Mouse (Mus musculus) midbrain, embryonic 12.5 days (tissue): ENCODE measurements around the gene Myo16. TPM values are rescaled to one million over a fixed set of nuclear protein-coding genes. Genes with fewer than 3 reads are reported as not detected.

Source experiments
- ATAC-seq: fragments of 200-750 bp; cut with Nextera tagmentation; 2 replicates; pipeline ENCODE4 v1.8.0; 2017; ENCODE audit warnings: low read depth, moderate TSS enrichment, moderate library complexity; ENCODE audit not compliant: low FRiP score
- H3K27ac ChIP-seq: fragments of 300-500 bp; sonication (generic); replicated peaks from 2 replicates; pipeline ENCODE4 v1.5.1; 2016; ENCODE audit warnings: mild to moderate bottlenecking
- H3K27me3 ChIP-seq: fragments of 300-500 bp; sonication (generic); 2 replicates; pipeline ENCODE4 v1.6.1; 2016; ENCODE audit warnings: mild to moderate bottlenecking
- H3K36me3 ChIP-seq: fragments of 300-500 bp; sonication (generic); 2 replicates; pipeline ENCODE4 v1.6.1; 2016
- H3K4me1 ChIP-seq: fragments of 300-500 bp; sonication (generic); 2 replicates; pipeline ENCODE4 v1.6.1; 2016
- H3K4me2 ChIP-seq: fragments of 300-500 bp; sonication (generic); replicated peaks from 2 replicates; pipeline ENCODE4 v1.6.1; 2016; ENCODE audit warnings: mild to moderate bottlenecking, moderate library complexity
- H3K4me3 ChIP-seq: fragments of 300-500 bp; sonication (generic); 2 replicates; pipeline ENCODE4 v1.5.1; 2016; ENCODE audit warnings: mild to moderate bottlenecking
- H3K9ac ChIP-seq: fragments of 300-500 bp; sonication (generic); replicated peaks from 2 replicates; pipeline ENCODE4 v1.6.1; 2016; ENCODE audit warnings: mild to moderate bottlenecking, moderate library complexity
- H3K9me3 ChIP-seq: fragments of 300-500 bp; sonication (generic); 2 replicates; pipeline ENCODE4 v1.6.1; 2016; ENCODE audit warnings: mild to moderate bottlenecking
- WGBS: fragments of 180-500 bp; shearing (Covaris S2); methylation state at CpG from one replicate; pipeline ENCODE4 v1.1.7; 2016; 5-methylcytosine and 5-hydroxymethylcytosine counted together
- polyA plus RNA-seq: library from polyadenylated mRNA; unstranded; fragments of >200 nt; fragmentation: Nextera tagmentation; extraction: Ambion mirVana; gene quantifications from 2 replicates; pipeline ENCODE4 v1.2.1, GENCODE M21; 2016

Gene Myo16
- polyA plus RNA-seq, 1 experiment from 2014 or later: 4.0 TPM

DNA sequence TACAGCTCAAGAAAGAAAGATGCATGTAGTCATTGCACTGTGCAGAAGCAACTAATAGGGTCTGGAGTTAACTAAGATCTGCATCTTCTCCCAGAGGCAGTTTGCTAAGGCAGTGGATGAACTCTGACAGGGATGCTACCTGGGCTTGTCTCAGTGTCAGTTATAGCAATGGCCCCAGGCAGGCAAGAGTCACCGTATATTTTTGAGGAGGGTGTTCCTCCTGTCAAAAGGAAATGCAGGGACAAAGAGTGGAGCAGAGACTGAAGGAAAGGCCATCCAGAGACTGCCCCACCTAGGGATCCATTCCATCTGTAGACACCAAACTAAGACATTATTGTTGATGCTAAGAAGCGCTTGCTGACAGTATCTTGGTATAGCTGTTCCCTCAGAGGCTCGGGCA lies 7.4 kb downstream of the Myo16 start:
- Histone ChIP-seq H3K9me3 (no peaks in the 10 kb centered on the region), H3K27ac (no peak overlapping the region), H3K4me3 (no peak overlapping the region), H3K36me3 (no peaks in the 10 kb centered on the region), H3K27me3 (no peaks in the 10 kb centered on the region), H3K9ac (no peak overlapping the region), H3K4me2 (no peak overlapping the region), H3K4me1 (no peaks in the 10 kb centered on the region)
- ATAC-seq: no peak
- WGBS: 90% methylated on average over 3 of the region's 3 CpGs

DNA sequence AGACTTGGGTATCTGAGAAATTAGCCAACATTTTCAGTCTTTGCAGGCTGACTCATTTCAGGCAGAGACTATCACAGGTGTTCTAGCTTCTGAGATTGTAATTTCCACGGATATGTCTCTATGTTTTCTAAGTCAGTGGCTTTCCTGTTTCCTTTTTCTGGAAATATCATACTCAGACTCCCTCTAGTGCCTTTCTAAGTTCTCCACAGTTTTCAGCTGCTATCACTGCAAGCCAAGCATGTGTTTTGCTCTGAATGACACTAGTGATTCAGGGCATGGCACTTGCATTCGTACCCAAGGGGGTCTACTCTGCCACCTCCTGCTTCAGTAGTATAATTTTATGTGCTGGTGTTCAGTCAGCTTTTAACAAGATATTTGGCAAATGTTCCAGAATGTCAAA lies 11.2 kb downstream of the Myo16 start:
- Histone ChIP-seq H3K4me1 (no peaks in the 10 kb centered on the region), H3K36me3 (no peaks in the 10 kb centered on the region), H3K4me2 (no peak overlapping the region), H3K9ac (no peak overlapping the region), H3K27ac (no peak overlapping the region), H3K4me3 (no peak overlapping the region), H3K9me3 (no peaks in the 10 kb centered on the region), H3K27me3 (no peaks in the 10 kb centered on the region)
- no peak for ATAC-seq
- WGBS: 86% methylated on average over 2 of the region's 2 CpGs

DNA sequence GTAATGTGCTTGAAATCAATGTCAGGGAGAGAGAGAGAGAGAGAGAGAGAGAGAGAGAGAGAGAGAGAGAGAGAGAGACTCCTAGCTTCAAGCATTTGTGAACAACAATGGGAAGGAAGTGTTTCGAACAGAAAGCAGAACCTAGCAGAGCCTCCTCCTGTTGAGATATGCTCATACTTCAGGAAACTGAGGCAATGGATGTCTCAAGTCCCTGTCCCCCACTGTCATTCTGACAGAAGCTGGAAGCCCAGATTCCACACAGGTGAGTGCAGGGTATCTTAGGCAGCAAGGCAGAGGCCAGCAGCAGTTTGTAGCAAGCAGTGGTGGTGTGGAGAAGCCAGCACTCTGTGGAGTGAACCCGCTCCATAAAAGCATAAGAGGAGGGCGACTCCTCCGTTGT lies 14.6 kb downstream of the Myo16 start:
- Histone ChIP-seq H3K9me3 (no peaks in the 10 kb centered on the region), H3K27me3 (no peaks in the 10 kb centered on the region), H3K27ac (no peak overlapping the region), H3K4me2 (no peak overlapping the region), H3K4me3 (no peak overlapping the region), H3K4me1 (peaks cover 9% of the 10 kb centered on the region), H3K36me3 (no peaks in the 10 kb centered on the region), H3K9ac (no peak overlapping the region)
- ATAC-seq: no peak
- WGBS: 86% methylated on average over 4 of the region's 4 CpGs

DNA sequence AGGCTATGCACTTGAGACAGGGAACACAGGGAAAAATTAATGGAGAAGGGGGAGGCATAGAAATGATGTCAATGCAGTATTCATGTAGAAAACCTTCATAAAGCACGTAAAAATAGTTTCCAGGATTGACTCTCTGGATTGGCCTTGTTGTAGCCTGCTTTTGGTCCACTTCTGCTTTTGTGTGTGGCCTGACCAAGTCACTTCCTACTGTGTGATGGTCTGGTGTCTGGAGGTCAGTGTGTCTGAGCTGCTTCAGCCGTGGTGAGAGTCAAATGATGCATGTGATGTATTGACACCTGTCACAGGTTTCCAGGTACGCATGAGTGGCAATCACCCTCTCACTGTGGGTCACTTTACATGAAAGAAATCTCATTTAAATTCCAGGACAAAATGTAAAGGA lies 16.2 kb downstream of the Myo16 start:
- Histone ChIP-seq H3K9me3 (no peaks in the 10 kb centered on the region), H3K9ac (no peak overlapping the region), H3K4me1 (peaks cover 25% of the 10 kb centered on the region), H3K27ac (no peak overlapping the region), H3K27me3 (no peaks in the 10 kb centered on the region), H3K4me3 (no peak overlapping the region), H3K36me3 (no peaks in the 10 kb centered on the region), H3K4me2 (no peak overlapping the region)
- 74% methylated on average over 3 of the region's 3 CpGs for WGBS
- no peak for ATAC-seq

DNA sequence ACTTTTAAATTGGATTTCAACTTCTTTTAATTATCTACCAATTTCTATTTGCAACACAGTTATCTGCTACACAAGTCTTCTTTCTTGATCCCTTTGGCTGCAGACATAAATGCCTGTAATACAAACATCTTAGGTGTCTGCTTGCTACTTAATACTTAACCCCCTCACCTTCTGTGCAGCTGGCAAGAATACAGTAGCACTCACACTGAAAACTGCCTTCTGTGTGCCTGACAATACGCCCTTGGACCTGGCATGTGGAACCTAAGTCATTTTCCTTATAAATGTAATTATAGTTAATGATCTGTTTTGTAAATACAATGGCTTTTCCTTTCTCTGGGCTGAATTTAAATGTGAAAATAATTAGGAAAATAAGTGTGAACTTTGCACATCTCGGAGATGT lies 17.6 kb downstream of the Myo16 start:
- WGBS: 61% methylated on average over 2 of the region's 2 CpGs
- Histone ChIP-seq H3K4me3 (no peak overlapping the region), H3K9me3 (no peaks in the 10 kb centered on the region), H3K36me3 (no peaks in the 10 kb centered on the region), H3K27me3 (no peaks in the 10 kb centered on the region), H3K4me2 (no peak overlapping the region), H3K27ac (no peak overlapping the region), H3K4me1 (peaks cover 37% of the 10 kb centered on the region), H3K9ac (no peak overlapping the region)
- ATAC-seq: no peak

DNA sequence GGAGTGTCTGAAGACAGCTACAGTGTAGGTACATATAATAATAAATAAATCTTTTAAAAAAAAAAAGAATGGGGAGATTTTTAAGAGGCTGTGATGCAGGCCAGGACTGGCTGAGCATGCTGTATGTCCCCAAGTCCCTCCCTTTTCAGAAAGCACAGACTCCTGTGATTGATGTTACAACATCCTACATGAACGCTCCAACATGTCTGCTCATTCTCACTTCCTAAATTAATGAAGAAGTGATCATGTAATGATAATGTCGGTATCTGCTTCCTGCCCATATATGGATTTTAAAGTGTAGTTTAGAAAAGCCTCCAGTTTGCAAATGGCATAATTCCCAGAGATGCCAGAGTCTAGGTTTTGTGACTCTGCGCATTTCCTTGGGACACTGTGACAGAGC lies 18.6 kb downstream of the Myo16 start:
- 95% methylated on average over 3 of the region's 3 CpGs for WGBS
- Histone ChIP-seq H3K36me3 (no peaks in the 10 kb centered on the region), H3K4me1 (peaks cover 41% of the 10 kb centered on the region), H3K27me3 (no peaks in the 10 kb centered on the region), H3K9ac (no peak overlapping the region), H3K27ac (no peak overlapping the region; the same call in 1 of the 2 replicates), H3K4me3 (no peak overlapping the region), H3K9me3 (no peaks in the 10 kb centered on the region), H3K4me2 (no peak overlapping the region)
- no peak for ATAC-seq

DNA sequence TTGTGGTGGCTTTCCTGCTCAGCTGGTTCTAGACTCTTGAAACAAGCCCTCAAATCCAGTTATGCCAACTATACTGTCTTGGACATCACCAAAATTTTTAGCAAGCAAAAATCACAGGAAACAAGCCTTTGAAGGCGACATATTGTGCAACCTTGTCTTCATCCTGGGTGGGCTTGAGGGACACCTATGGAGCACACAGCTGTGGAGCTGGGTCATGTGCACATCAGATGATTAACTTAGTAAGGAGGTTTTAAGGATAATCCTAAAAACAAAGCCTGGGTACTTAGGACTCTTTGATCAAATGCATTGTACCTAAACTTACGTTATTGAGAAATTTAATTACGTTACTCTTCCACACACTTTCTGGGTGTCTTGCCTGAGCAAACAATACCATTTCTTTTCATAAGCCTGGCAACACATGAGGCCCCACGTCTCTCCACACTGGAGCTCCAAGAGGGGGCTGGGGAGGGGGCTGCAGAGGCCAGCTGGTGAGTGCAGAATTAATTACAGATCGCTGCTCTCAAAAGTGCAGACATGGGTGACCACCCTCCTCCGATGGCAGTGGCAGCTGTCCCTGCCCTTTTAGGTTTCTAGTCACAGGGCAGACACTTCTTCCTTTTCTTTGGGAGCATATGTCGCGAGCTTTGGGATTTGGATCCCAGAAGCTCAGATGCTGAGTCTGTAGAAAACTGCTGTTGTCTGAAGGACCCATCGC lies 19.5 kb downstream of the Myo16 start:
- H3K27ac ChIP-seq: peak overlapping the region; percentile 44
- no peaks in the 10 kb centered on the region for H3K9me3 ChIP-seq
- 29% methylated on average over 9 of the region's 9 CpGs for WGBS
- peaks cover 41% of the 10 kb centered on the region for H3K4me1 ChIP-seq
- H3K4me2 ChIP-seq: no peak overlapping the region
- H3K36me3 ChIP-seq: no peaks in the 10 kb centered on the region
- H3K4me3 ChIP-seq: no peak overlapping the region
- ATAC-seq: peak; percentile 88
- H3K27me3 ChIP-seq: no peaks in the 10 kb centered on the region
- H3K9ac ChIP-seq: no peak overlapping the region

DNA sequence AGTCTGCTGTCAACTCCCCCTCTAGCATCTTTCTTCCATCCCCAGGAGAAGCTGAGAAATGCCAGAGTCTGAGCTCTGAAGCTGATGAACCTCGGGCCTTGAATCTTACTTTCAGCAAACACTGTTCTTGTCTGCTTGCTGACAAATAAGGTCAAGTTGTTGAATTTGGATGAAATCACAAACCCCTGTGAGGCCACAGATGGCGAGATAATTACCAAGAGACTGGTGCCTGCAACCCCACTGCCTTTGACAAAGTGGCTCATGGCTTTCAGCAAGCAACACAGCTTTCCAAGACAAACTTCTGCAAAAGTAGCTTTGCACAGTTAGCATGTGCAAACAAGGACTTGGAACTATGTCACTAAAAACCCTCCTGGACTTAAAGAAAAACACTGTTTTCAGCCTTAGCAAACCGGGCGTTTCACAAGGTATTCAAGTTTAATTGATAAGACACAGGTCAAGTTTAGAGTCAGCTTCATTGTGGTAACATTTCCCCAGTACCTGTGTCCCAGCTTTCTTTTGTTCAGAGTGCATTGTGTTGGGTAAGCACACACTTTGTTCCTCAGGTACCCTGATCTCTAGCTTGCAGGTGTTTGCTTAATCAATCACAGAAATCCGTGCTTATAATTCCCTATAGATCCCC lies 20.6 kb downstream of the Myo16 start:
- Histone ChIP-seq H3K9me3 (no peaks in the 10 kb centered on the region), H3K4me1 (peaks cover 41% of the 10 kb centered on the region), H3K4me2 (no peak overlapping the region), H3K27me3 (no peaks in the 10 kb centered on the region), H3K27ac (peak overlapping the region; percentile 44), H3K36me3 (no peaks in the 10 kb centered on the region), H3K4me3 (no peak overlapping the region), H3K9ac (no peak overlapping the region)
- no peak for ATAC-seq
- 59% methylated on average over 5 of the region's 5 CpGs for WGBS

DNA sequence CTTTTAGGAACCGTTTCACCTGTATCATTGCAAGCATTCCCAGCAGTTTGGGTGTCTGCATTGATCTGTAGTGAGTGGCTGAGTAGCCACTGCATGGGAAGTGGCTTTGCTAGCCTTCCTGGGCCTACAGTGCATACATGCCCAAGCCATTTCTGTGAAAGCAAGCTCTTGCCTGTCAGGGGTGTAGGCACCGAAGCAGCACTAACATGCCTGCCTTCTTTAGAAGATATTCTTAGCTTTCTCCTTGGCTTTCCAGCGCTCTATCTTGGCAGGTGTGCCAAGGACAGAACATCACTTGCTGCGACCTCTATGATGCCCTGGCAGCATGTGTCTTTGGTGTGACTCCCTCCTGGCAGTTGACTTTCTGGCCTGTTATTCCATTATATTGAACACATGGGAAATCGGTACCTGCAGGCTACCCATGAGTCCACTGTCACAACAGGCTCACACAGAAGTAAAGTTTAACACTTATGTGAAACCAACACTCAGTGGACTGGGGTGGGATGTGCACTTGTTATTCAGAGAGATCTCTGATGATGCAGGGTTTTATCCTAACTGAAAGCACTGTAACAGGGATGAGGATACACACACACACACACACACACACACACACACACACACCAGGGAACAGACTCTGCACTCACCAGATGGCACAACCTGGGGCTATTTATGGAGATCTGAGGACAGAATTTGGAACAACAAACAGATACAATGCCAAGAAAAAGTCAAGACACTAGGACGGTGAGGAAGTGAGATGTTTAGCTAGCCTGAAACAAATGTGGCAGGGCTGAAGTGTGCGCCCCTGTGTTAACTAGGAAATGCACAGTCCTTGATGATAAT lies 21.4 kb downstream of the Myo16 start:
- Histone ChIP-seq H3K4me3 (no peak overlapping the region), H3K27me3 (no peaks in the 10 kb centered on the region), H3K27ac (peak overlapping the region; percentile 43; the same call in 1 of the 2 replicates), H3K9me3 (no peaks in the 10 kb centered on the region), H3K4me1 (peaks cover 41% of the 10 kb centered on the region), H3K36me3 (no peaks in the 10 kb centered on the region), H3K4me2 (no peak overlapping the region), H3K9ac (no peak overlapping the region)
- ATAC-seq: no peak
- WGBS: 83% methylated on average over 7 of the region's 7 CpGs

DNA sequence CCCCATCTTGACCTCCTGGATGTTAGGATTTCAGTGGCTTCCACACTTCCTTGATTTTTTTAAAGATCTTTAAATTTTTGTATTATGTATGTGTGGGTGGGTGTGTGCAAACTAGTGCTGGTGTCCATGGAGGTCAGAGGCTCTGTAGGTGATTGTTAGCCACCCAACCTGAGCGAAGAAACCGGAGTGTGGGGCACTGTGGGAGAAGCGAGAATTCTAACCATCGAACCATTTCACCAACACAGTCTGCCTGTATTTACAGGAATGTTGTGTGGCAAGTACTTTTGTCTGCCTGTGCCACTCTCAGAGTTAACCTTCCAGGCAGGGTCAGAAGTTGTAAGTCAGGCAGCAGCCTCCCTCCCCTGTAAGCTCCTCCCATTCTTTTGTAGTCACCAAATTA lies 22.3 kb downstream of the Myo16 start:
- WGBS: 74% methylated on average over 4 of the region's 4 CpGs
- no peak overlapping the region for H3K9ac ChIP-seq
- H3K9me3 ChIP-seq: no peaks in the 10 kb centered on the region
- no peak overlapping the region for H3K27ac ChIP-seq
- no peaks in the 10 kb centered on the region for H3K36me3 ChIP-seq
- ATAC-seq: no peak
- H3K4me3 ChIP-seq: no peak overlapping the region
- H3K4me2 ChIP-seq: no peak overlapping the region
- peaks cover 41% of the 10 kb centered on the region for H3K4me1 ChIP-seq
- no peaks in the 10 kb centered on the region for H3K27me3 ChIP-seq

DNA sequence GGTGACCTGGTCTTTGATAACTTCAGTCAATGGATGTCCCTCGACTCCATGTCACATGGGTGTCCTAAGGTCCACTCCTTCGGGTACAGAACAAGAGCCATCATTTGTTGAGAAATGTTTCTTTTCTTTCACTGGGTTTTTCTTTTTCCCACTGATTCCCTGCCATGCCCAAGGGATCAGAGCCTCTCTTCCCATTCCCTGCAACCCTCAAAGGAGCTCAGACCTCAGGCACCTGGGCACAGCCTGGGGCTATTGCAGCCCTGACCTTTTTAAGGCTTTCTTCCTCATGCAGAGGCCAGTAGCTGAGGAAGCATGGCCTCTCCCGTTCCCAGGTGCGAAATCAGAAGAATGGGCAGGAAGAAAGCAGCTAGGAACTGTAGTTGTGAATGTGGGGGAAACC lies 23.4 kb downstream of the Myo16 start:
- no peak for ATAC-seq
- 58% methylated on average over 4 of the region's 4 CpGs for WGBS
- Histone ChIP-seq H3K4me1 (peaks cover 41% of the 10 kb centered on the region), H3K36me3 (no peaks in the 10 kb centered on the region), H3K27ac (0 out of 2 replicates have a peak overlapping the region, but pooled peaks have one; percentile 20), H3K9me3 (no peaks in the 10 kb centered on the region), H3K27me3 (no peaks in the 10 kb centered on the region), H3K4me2 (no peak overlapping the region), H3K4me3 (no peak overlapping the region), H3K9ac (no peak overlapping the region)

DNA sequence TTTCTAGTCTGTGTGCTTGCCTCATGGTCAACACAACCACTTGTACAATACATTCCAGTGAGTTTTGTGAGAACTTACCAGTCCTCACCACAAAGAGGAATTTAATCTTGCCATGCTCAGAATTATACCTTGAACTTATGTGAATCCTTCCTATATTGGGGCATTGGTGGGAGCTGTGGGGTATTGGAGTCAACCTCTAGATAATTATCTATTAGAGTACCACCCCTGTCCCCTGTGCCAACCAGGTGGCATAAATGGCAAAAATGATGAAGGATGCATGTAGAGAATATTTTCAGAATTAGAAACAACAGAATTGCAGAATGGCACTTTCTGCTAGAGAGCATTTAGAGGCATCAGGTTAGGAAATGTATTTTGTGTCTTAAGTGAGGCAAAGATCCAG lies 25.3 kb downstream of the Myo16 start:
- Histone ChIP-seq H3K9me3 (no peaks in the 10 kb centered on the region), H3K4me2 (no peak overlapping the region), H3K4me1 (peaks cover 30% of the 10 kb centered on the region), H3K27me3 (no peaks in the 10 kb centered on the region), H3K36me3 (no peaks in the 10 kb centered on the region), H3K9ac (no peak overlapping the region), H3K4me3 (no peak overlapping the region), H3K27ac (no peak overlapping the region)
- ATAC-seq: no peak
